Comparison of ENCODE assay signal across 19 mouse cellular contexts in genomic region chr17:68845931-68846330, GRCm38 (mm10). TPM values are rescaled to one million over a fixed set of nuclear protein-coding genes. Genes with fewer than 3 reads are reported as not detected.
A peak's percentile ranks its signal among the peaks of the same experiment; 100 is the strongest.
DNase-seq lines count a peak whose midpoint lies in the region; ATAC-seq lines count a peak whose summit lies in the region.
"Had no signal": no experiment of that assay in that cellular context is flagged by ENCODE, and none has a peak within 500 bp of the region (broad histone marks: within the 10 kb centered on the region; RNA-seq: fewer than 3 reads in every experiment).

No protein-coding gene starts in this region.

- WGBS in forebrain, embryonic 15.5 days: 85% methylated on average over 5 of the region's 5 CpGs

- no peaks in the 10 kb centered on the region for H3K27me3 ChIP-seq in forebrain, embryonic 15.5 days
- H3K27me3 ChIP-seq: CH12.LX had no signal

- intact Hi-C loops in left cerebral cortex, postnatal 14 days (cut with DNase I): no loop called here

- DNase-seq in adrenal gland, adult (ENCODE audit: inconsistent age in 2 of 2, low spot score in 1 of 2): peak; percentile 68 to 71
- DNase-seq in adrenal gland, postnatal 4 days (ENCODE audit: low spot score in 2 of 2): no peak
- DNase-seq in left cerebral cortex, postnatal 14 days (ENCODE audit: low spot score in 2 of 2): peak; percentile 43 to 62
- no peak for DNase-seq in left cerebral cortex, adult 18-20 months (ENCODE audit: low spot score in 2 of 2)
- DNase-seq in cerebellum, adult 18-20 months: peak; percentile 42 to 53
- DNase-seq in frontal cortex, postnatal 36 days (ENCODE audit: low spot score in 2 of 2): peak; percentile 19 to 53
- DNase-seq: heart, adult 2 months; heart, postnatal 10 days; kidney, adult 8-10 months; spleen, adult 18-20 months; thymus, postnatal 36 days had no signal

- ATAC-seq in forebrain, embryonic 15.5 days (replicated peaks): no peak
- ATAC-seq in erythroid progenitor cell, adult 5-6 weeks (replicated peaks; ENCODE audit: low FRiP score, poor library complexity, severe bottlenecking): no peak
- ATAC-seq: liver, embryonic 12.5 days had no signal

- H3K9me3 ChIP-seq in forebrain, embryonic 15.5 days: no peaks in the 10 kb centered on the region
- H3K9me3 ChIP-seq: liver, embryonic 12.5 days had no signal

- H3K36me3 ChIP-seq in forebrain, embryonic 15.5 days: no peaks in the 10 kb centered on the region
- H3K36me3 ChIP-seq: liver, embryonic 12.5 days had no signal

- H3K27ac ChIP-seq in forebrain, embryonic 15.5 days (replicated peaks): no peak overlapping the region
- H3K27ac ChIP-seq: heart, adult 2 months; hindbrain, embryonic 14.5 days; liver, embryonic 12.5 days had no signal

- no peak overlapping the region for H3K9ac ChIP-seq in forebrain, embryonic 15.5 days (replicated peaks)
- H3K9ac ChIP-seq: hindbrain, embryonic 14.5 days; liver, embryonic 12.5 days had no signal

- no peak overlapping the region for H3K4me2 ChIP-seq in forebrain, embryonic 15.5 days (replicated peaks)
- H3K4me2 ChIP-seq: hindbrain, embryonic 14.5 days; liver, embryonic 12.5 days; midbrain, embryonic 11.5 days had no signal

- no peak overlapping the region for H3K4me3 ChIP-seq in forebrain, embryonic 15.5 days
- H3K4me3 ChIP-seq: heart, adult 2 months; liver, embryonic 12.5 days; myocyte had no signal

- H3K4me1 ChIP-seq in forebrain, embryonic 15.5 days: peaks cover 11% of the 10 kb centered on the region

RNA-seq across cellular contexts. Expression of gene Tmem200c, which starts 19.5 kb away (rescaled TPM):
- total RNA-seq in adrenal gland, postnatal 4 days (2021): 1 to 10 TPM; 1.7 to 1.8 TPM
- total RNA-seq in left cerebral cortex, postnatal 14 days (2021): 10 to 100 TPM; 22.3 to 23.8 TPM
- 10 to 100 TPM; 16.8 to 18.4 TPM for total RNA-seq in left cerebral cortex, adult 18-20 months (2021)
- polyA plus RNA-seq in forebrain, embryonic 15.5 days (2015; fragmentation: Nextera tagmentation; extraction: Ambion mirVana): 2.3 and 2.8 TPM in 2 replicates
- total RNA-seq in erythroid progenitor cell, adult 5-6 weeks (2015; ENCODE audit: low replicate concordance): not detected in 2 replicates
- not detected in 2 replicates for total RNA-seq in erythroid progenitor cell, adult 5-6 weeks (2017; ENCODE audit: low replicate concordance)
- total RNA-seq: CH12.LX; common myeloid progenitor, adult 5-6 weeks had no signal

Comparison
In these comparisons a context has a peak if more than half of its experiments do, and no peak if none do; other contexts are left out.
1. DNase-seq: peak in adrenal gland, adult (2 of 2), left cerebral cortex, postnatal 14 days (2 of 2), cerebellum, adult 18-20 months (2 of 2) and frontal cortex, postnatal 36 days (2 of 2); none in adrenal gland, postnatal 4 days (0 of 2) and left cerebral cortex, adult 18-20 months (0 of 2).
2. RNA of gene Tmem200c, which starts 19.5 kb away (total RNA-seq): 22.3 to 23.8 TPM in left cerebral cortex, postnatal 14 days and 16.8 to 18.4 TPM in left cerebral cortex, adult 18-20 months; 1.7 to 1.8 TPM in adrenal gland, postnatal 4 days and not detected in erythroid progenitor cell, adult 5-6 weeks; every median in the first group is over 4 times any median in the second.